Mouse (Mus musculus) hematopoietic stem cell, adult 5-6 weeks (primary cell): ENCODE results near the gene Usp33. TPM values are rescaled to one million over a fixed set of nuclear protein-coding genes. Genes with fewer than 3 reads are reported as not detected.

Source experiments
- ATAC-seq, 2 experiments: fragments of 125-278 bp in 1 of 2; replicated peaks in 1 of 2; 2 replicates each; pipeline ENCODE4 v1.8.0; 2016 to 2017; ENCODE audit warnings: inconsistent platforms in 2 of 2, mild to moderate bottlenecking in 2 of 2, moderate number of reproducible peaks in 2 of 2, low read depth in 1 of 2, moderate TSS enrichment in 1 of 2; ENCODE audit not compliant: low FRiP score in 2 of 2, poor library complexity in 2 of 2, severe bottlenecking in 2 of 2, insufficient read depth in 1 of 2, low TSS enrichment in 1 of 2
- total RNA-seq: library from RNA; stranded (forward); fragments of 172-1452, 232-1000 nt; gene quantifications from 2 replicates; pipeline ENCODE4 v1.2.3, GENCODE M21; 2017

The Usp33 gene
- total RNA-seq, 1 experiment from 2014 or later, result 72.5 TPM

DNA sequence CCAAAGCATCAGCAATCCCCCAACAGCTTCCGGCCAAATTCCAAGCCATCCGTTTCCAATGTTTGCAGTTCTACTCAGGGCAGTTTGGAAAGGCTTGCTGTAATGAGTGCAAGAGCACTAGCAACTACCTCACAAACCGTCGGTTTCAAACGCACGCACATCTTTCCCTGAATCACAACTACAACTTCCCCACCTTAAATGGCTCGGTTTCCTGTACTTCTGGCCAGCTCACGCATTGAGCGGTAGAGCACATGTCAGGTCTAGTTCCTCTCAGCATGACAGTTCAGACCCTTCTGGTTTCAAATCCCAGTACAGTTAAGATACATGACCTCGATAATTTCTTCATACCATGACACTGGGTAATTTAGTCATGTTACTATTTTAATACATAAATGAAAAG is 12.6 kb upstream of the Usp33 start:
- ATAC-seq, result no peak

DNA sequence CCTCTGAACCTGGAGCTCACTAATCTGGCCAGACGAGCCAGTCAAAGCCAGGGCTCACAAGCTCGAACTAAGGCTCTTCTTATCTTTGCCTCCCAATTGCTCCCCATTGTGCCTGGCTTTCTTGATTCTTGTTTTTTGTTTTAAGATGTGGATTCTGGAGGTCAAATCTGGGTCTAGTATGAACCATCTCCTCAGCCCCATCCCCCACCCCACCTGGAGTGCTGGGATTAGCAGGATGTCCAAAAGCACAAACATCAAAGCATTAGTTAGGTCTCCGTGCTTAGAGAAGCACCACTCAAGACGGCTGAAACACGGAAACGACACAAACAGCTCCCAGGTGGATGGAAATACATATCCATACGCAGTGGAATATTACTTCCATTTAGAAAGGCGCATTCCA is 10.2 kb upstream of the Usp33 start:
- no peak for ATAC-seq

DNA sequence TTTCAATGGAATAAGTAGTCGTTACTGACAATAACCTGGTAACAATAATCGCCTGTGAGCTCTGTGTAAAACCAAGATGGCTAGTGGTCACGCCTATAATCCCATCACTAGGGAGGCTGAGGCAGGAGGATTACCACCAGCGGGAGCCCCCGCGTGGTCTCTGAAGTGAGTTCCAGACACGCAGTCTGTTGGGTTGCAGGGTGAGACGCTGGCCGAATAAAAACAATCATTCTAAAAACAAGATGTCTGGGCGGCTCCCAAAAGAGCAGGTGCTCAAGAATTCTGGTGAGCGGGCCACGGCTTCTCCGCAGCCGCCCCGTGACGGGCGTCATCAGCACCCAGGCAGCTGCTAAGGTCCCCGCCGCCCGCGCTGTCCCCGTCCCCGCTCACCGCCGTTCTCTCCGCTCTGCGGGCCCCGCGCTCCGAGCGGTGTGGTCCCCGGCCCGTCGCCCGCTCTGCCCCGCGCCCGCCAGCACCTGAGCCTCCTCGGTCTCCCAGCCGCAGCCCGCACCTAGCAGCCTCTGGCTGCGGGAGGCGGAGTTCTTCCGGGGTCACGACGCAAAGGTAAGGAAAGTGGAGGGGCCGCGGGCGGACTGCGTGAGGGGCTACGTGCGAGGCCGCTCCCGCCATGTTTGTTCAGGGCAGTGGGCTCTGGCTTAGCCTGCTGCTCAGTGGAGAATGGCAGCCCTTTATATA is 6.3 kb upstream of the Usp33 start, which contains the start of gene Miga1:
Gene Miga1, minus strand, starts transcription at position 546 of the 696 bp plus-strand sequence.
- peak; percentile 79 to 80 for ATAC-seq

DNA sequence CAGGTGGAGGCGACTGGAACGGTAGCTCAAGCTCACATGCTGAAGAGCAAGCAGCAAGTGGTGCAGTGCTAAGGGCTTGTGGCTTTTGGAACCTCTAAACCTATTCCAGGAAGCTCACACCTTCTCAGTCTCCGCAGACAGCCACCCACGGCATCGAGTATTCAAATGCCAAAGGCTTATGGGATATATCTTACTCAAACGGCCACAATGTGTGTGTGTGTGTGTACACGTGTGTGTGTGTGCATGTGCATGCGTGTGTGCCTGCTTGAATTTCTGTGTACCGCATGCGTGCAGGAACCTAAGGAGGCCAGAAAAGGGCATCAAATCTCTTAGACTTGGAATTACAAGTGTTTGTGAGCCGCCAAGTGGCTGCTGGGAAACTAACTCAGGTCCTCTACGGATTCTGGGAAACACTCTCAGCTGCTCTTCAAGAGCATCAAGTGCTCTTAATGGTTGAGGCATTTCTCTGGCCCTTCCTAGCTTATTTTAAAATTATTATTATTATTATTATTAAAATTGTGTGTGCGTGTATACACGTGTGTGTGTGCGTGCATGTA is 3.2 kb upstream of the Usp33 start:
- ATAC-seq, result no peak

DNA sequence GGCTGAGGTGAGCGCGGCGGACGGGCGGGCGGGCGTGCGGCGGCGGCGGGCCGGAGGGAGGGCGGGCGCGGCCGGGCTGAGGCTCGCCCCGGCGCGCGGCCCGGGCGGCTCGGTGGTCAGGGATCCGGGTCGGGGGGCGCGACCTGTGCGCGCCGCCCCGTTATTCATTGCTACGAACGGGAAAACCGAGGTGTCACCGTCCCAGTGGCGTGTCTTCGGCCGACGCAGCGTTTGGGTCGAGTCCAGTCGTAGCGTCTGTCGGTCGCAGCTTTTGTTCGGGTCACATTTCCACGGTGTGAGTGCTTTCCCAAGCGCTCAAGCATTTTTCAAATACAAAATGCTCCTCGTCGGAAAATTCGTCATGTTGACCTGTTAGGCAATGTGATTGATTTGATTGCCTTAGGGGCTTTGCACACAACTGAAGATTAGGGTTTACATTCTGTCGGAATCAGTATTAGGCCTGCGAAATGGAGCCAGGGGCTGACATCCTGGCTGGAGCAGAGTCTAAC is 409 bp downstream of the Usp33 start:
- ATAC-seq, result peak in 1 of 2 experiments; percentile 7; a peak in 1 of 4 replicates

DNA sequence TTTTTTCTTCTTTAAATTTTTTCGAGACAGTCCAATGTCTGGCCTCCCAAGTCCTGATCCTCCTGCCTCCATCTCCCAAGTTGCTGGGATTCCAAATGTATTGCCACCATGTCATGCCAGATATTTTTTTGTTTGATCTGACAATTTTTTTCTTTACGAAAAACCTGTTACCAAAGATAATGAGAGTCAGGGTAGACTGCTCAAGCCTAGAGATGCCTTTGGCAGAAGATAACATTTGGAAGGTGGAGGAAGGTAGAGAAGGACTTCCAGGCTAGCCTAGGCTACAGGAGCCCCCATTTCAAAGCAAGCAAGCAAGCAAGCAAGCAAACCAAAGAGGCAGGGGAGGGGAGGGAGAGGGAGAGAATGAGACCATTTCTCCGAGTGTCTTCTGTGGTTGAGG is 949 bp downstream of the Usp33 start:
- ATAC-seq, result no peak

DNA sequence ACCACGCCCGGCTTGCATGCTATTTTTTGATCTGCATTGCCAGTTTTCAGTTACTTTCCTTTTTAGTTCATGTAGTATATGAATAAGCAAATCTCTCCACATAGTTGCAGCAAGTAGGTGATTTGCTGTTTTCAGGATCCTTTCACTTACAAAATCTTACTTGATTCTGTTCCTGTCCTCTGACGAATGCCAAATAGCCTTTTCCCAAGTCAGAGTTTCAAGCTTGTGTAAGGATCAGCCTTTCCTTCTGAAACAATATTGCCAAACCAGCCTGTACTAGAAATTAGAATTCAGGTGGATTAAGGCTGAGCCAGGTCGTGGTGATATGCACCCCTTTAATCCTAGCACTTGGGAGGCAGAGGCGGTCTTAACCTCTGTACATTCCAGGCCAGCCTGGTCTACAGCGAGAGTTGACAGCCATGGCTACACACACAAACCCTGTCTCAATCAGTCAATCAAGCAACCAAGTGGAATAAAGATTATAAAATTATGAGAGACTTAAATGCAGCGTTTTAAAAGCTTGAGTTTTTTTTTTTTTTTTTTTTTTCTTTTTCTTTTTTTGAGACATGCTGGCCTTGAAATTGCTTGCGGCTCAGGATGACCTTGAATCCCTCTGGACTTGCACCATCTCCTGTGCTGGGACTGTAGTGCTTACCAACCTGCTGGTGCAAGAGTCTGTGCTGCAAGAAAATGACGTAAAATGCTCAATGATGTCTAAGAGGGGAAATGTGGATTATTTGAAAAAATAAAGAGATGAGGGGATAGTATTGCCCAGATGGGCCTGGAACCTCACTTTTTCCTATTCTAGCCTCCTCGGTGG is 1.9 kb downstream of the Usp33 start:
- no peak; a peak in 1 of 4 replicates for ATAC-seq

DNA sequence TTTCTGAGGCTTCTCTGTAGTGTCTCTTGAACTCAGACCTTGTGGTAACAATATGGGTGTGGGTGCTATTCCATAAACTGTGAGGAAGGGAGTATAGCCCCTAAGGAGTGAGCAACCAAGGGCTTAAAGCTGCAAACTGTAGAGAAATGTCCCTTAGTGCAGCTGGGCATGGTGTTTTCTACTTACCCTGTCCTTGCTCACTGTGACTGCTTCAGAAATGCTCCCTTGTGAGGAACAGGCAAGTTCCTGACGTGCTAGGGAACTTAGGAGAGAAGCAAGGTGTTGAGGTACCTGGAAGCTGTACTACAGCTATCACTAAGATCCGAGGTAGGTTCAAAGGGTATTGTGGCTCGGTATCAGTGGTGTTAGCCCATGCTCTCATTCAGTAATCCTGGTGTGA is 4.2 kb downstream of the Usp33 start:
- no peak for ATAC-seq

DNA sequence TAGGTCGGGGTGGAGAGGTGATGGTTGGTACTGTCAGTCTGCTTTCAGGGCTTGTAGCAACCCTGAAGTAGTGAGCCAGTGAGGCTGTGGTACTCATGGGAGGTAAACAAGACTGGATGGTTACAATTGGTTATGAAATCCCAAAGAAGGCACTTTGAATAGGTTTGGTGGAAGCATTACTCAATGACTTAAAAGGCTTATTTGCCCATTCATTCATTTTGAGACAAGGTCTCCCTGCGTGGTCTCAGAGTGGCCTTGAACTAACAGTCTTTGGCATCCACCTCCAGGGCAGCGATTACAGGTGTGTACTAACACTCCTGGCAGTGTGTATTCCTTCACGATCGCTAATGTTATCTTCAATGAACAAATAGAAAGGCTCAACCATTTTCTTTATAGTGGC is 4.7 kb downstream of the Usp33 start:
- ATAC-seq, result no peak

DNA sequence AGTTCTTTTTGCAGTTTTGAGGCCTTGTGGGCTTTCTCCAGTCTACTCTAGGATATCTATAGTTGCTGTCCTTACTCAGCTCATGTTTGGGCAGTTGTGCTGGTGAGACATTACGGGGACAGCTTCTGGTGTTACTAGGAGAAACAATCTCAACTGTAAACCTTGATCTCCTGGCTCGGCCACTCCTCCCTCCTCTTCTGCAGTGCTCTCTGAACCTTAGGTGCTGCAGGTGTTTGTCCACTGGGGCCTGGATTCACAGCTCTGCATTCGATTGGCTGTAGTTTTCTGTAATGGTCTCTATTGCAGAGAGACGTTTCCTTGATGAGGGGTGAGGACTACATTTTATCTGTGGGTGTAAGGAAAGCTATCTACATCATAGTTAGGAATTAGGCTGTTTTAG is 6.0 kb downstream of the Usp33 start:
- ATAC-seq, result no peak

DNA sequence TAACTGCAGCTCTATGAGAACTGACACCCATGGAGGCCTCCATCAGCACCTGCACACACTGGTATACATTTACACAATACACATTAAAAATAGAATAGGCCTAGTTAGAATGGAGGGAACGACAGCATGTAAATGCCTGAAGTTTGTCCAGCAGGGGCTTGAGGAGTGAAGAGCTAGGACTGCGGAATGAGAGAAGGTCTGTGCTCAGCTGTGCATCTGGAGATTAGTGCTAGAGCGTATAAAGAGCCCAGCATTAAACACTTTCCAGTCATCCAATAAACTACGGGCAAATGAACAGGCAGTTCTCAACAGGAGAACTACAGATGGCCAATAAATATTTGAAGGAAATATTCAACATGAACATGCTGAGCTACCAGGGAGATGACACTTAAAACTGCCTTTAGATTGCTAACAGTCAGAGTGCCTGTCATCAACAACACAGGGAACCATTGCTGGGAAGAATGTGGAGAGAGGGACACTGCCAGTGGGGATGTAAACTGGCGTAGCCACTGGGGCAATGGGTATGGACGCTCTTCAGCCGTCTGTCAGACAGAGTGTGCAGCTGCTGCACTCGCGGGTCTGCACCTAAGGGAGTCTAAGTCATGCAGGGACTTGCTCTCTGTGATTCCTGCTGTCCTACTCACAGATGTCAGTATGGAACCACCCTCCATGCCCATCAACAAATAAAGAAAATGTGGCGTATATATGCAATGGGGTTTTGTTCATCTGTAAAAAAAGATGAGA is 7.3 kb downstream of the Usp33 start:
- no peak for ATAC-seq

DNA sequence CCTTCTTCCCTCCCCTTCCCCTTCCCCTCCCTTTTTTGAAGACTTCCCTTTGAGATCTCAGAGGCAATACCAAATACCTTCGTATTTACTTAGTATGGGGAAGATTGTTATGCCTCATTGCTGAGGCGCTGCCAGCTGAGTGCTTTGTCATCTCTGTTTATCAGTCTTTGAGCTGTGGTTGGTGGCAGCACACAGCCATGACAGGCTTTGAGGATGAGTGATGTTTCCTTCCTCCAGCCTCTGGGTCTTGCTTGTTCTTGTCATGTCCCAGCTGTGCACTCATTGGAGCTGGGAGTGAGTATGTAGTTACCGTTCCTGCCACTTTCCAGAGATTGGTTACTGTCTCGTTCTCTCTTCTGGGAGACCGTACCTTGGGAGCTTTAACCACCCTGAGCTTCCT is 9.1 kb downstream of the Usp33 start:
- ATAC-seq, result peak; percentile 65 to 88

DNA sequence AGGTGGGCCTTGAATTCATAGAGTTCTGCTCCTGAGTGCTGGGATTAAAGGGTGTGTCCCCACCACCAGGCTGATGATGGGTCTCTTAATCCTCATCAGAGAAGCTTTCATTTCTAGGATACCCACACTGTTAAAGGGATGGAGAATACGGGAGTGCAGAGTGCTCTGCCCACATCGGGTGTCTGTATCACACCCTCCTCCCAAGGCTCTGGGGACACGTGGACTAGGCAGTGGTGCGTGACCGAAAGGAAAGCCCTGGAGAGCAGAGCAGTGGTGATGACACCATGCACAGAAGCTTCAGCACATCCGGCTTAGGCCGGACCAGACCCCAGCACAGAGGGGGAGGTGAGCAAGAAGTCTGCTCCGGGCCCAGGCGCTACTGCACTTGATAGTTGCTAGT is 10.5 kb downstream of the Usp33 start:
- no peak for ATAC-seq

DNA sequence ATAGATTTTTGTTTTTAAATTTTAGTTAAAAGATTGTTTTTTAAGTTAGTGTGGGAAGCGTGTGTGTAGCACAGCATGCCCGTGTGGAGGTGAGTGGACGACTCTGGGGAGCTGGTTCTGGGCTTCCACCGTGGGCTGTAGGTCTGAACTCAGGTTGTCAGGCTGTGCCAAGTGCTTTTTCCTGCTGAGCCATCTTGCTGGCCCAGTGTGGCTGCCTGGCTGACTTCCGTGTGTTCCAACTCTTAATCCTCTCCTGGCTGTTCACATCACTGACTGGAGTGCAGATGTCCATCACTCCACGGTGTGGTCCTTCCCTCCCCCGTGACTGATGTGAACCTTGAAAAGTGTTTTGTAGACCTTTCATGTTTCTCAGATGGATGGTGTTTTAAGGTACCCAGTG is 12.9 kb downstream of the Usp33 start:
- no peak for ATAC-seq

DNA sequence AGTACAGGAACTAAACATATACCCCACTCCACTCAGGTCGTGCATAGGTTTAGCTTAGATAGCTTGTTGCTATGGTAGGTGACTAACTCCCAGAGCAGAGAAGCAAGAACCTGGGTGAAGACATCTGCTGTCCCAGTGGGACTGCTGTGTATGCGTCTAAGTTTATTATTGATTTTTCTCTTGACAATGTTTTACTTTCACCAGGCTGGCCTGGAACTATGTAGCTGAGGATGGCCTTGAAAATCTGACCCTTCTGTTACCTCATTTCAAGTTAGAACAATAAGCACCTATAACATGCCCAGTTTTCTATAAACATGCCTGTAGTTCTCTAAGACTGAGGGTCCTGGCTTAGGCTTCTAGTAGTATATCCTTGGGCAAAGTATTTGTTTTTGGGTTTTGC is 17.9 kb downstream of the Usp33 start:
- ATAC-seq, result no peak

DNA sequence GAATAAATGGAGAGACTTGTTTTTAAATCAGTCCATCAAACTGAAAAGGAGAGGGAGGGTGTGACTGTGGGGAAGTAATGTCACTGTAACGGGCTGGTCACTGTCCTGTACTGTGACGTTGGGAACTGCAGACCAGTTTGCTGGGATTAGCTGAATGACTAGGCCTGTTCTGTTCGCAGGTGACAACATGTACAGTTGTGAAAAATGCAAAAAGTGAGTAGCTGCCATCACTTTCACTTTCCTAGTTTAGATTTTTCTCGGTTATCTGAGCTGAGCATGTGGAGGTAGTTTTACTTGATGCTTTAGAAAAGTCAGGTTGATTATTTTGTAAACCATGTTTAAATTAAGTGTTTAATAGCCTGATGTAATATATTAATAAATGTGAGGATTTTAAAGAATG is 29.8 kb downstream of the Usp33 start:
- ATAC-seq, result no peak

DNA sequence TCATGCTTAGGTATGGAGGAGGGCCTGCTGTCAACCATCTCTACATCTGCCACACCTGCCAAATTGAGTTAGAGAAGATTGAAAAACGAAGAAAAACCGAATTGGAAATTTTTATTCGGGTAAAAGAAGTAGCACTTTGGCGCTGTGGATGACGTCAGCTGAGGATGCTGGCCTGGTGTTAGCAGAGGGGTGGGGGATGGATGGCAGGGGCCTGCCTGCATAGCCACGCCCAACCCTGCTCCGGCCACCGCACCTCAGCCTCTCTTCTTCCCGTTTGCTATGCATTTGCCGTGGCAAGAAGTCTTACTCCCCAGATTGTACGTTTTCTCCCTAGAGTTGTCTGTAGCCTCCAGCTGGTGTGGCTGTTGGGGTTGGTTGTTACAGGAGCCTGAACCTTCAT is 37.8 kb downstream of the Usp33 start:
- no peak for ATAC-seq
